Mouse (Mus musculus) CH12.LX (cell line): ENCODE measurements at regions not wholly inside any gene's neighbourhood (a gene's known extent, or its start where the extent isn't known, plus 50 kb on each side); places are given as distances from the start of the nearest gene placed in this dataset.

Source experiments
- DNase-seq: peaks from one replicate; pipeline ENCODE4 v3.0.0-alpha.2; 2013; ENCODE audit errors: extremely low read depth
- H3K27ac ChIP-seq: 2 replicates; pipeline ENCODE4 v1.5.1; 2012; ENCODE audit warnings: low read depth, mild to moderate bottlenecking, control low read depth, moderate library complexity; ENCODE audit not compliant: insufficient read depth
- H3K27me3 ChIP-seq: replicated peaks from 2 replicates; pipeline ENCODE3; 2012; ENCODE audit warnings: inconsistent platforms
- H3K36me3 ChIP-seq, 2 experiments: replicated peaks in 1 of 2; 2 replicates each; pipeline versions ENCODE3 to v1.6.1; 2012; ENCODE audit warnings: inconsistent platforms in 1 of 2, low read length in 1 of 2, mild to moderate bottlenecking in 1 of 2, mixed read lengths in 1 of 2, moderate library complexity in 1 of 2; ENCODE audit not compliant: control insufficient read depth in 1 of 2, insufficient read depth in 1 of 2
- H3K4me1 ChIP-seq, 2 experiments: 2 replicates each; pipeline ENCODE4 v1.6.1; 2012; ENCODE audit warnings: inconsistent platforms in 1 of 2, moderate library complexity in 1 of 2; ENCODE audit not compliant: insufficient read depth in 2 of 2, control insufficient read depth in 1 of 2
- H3K4me2 ChIP-seq: 2 replicates; pipeline ENCODE4 v1.6.1; 2012; ENCODE audit warnings: low read depth, mild to moderate bottlenecking, control low read depth; ENCODE audit not compliant: poor library complexity, insufficient read depth, severe bottlenecking
- H3K4me3 ChIP-seq, 3 experiments: fragments of 150-350 bp in 1 of 3; sonication (generic) in 1 of 3; replicated peaks in 1 of 3; 2 replicates each; pipeline versions ENCODE3 to v1.5.1; 2011 to 2012; ENCODE audit warnings: low read depth in 2 of 3, low read length in 2 of 3, mild to moderate bottlenecking in 2 of 3, moderate library complexity in 2 of 3, control low read depth in 1 of 3, improper control_type of control experiment in 1 of 3, inconsistent platforms in 1 of 3, mixed read lengths in 1 of 3; ENCODE audit not compliant: poor library complexity in 1 of 3
- H3K79me2 ChIP-seq: replicated peaks from 2 replicates; pipeline ENCODE4 v1.6.1; 2012; ENCODE audit warnings: mild to moderate bottlenecking, moderate library complexity; ENCODE audit not compliant: control insufficient read depth, poor library complexity, insufficient read depth, severe bottlenecking; ENCODE audit errors: extremely low read depth
- H3K9ac ChIP-seq: 2 replicates; pipeline ENCODE4 v1.6.1; 2012; ENCODE audit warnings: low read depth, mild to moderate bottlenecking, control low read depth, moderate library complexity; ENCODE audit not compliant: insufficient read depth
- H3K9me3 ChIP-seq: replicated peaks from 2 replicates; pipeline ENCODE3; 2012; ENCODE audit warnings: low read length, inconsistent platforms, mixed read lengths
- BHLHE40 ChIP-seq: IDR thresholded peaks from 2 replicates; pipeline ENCODE4 v1.6.1; 2011; ENCODE audit warnings: mild to moderate bottlenecking, low read depth, low read length, improper control_type of control experiment
- CHD1 ChIP-seq: IDR thresholded peaks from 2 replicates; pipeline ENCODE4 v1.6.1; 2012; ENCODE audit warnings: low read depth, low read length, improper control_type of control experiment, inconsistent platforms
- CHD2 ChIP-seq: IDR thresholded peaks from 2 replicates; pipeline ENCODE4 v1.6.1; 2011; ENCODE audit warnings: low read length, improper control_type of control experiment
- CTCF ChIP-seq, 2 experiments: IDR thresholded peaks in 1 of 2; conservative IDR thresholded peaks in 1 of 2; 2 replicates each; pipeline ENCODE4 v1.5.1; 2011 to 2012; ENCODE audit warnings: low read depth in 2 of 2, low read length in 2 of 2, improper control_type of control experiment in 1 of 2, inconsistent platforms in 1 of 2, mild to moderate bottlenecking in 1 of 2, moderate library complexity in 1 of 2
- E2F4 ChIP-seq: IDR thresholded peaks from 2 replicates; pipeline ENCODE4 v1.6.1; 2011; ENCODE audit warnings: low read depth, low read length, improper control_type of control experiment; ENCODE audit not compliant: insufficient replicate concordance
- ELF1 ChIP-seq: IDR thresholded peaks from 2 replicates; pipeline ENCODE4 v1.6.1; 2014; ENCODE audit warnings: low read depth, mild to moderate bottlenecking, inconsistent platforms, low read length, improper control_type of control experiment
- ETS1 ChIP-seq: conservative IDR thresholded peaks from 2 replicates; pipeline ENCODE4 v1.6.1; 2012; ENCODE audit warnings: low read depth, mild to moderate bottlenecking, inconsistent platforms, low read length, improper control_type of control experiment, moderate library complexity
- GABPA ChIP-seq: IDR thresholded peaks from 2 replicates; pipeline ENCODE4 v1.6.1; 2012; ENCODE audit warnings: low read depth, low read length, improper control_type of control experiment, inconsistent platforms; ENCODE audit not compliant: insufficient replicate concordance
- HCFC1 ChIP-seq: IDR thresholded peaks from 2 replicates; pipeline ENCODE4 v1.6.1; 2012; ENCODE audit warnings: low read depth, mild to moderate bottlenecking, inconsistent platforms, low read length, improper control_type of control experiment
- IRF4 ChIP-seq: IDR thresholded peaks from 2 replicates; pipeline ENCODE4 v1.6.1; 2014; ENCODE audit warnings: low read depth, mild to moderate bottlenecking, inconsistent platforms, low read length, improper control_type of control experiment
- JUN ChIP-seq: IDR thresholded peaks from 2 replicates; pipeline ENCODE4 v1.6.1; 2011; ENCODE audit warnings: low read depth, mild to moderate bottlenecking, low read length, improper control_type of control experiment, moderate library complexity; ENCODE audit not compliant: insufficient read depth
- JUND ChIP-seq: conservative IDR thresholded peaks from 2 replicates; pipeline ENCODE4 v1.6.1; 2011; ENCODE audit warnings: low read depth, low read length, improper control_type of control experiment
- KAT2A ChIP-seq: IDR thresholded peaks from 2 replicates; pipeline ENCODE4 v1.6.1; 2012; ENCODE audit warnings: low read length, improper control_type of control experiment, inconsistent platforms; ENCODE audit not compliant: insufficient replicate concordance
- MAFK ChIP-seq: IDR thresholded peaks from 2 replicates; pipeline ENCODE4 v1.6.1; 2011; ENCODE audit warnings: low read length, improper control_type of control experiment; ENCODE audit not compliant: insufficient replicate concordance
- MAX ChIP-seq: IDR thresholded peaks from 2 replicates; pipeline ENCODE4 v1.6.1; 2011; ENCODE audit warnings: low read length, improper control_type of control experiment
- MAZ ChIP-seq: IDR thresholded peaks from 2 replicates; pipeline ENCODE4 v1.6.1; 2012; ENCODE audit warnings: low read depth, mild to moderate bottlenecking, inconsistent platforms, low read length, improper control_type of control experiment, moderate library complexity
- MEF2A ChIP-seq: IDR thresholded peaks from 2 replicates; pipeline ENCODE4 v1.6.1; 2014; ENCODE audit warnings: low read depth, mild to moderate bottlenecking, inconsistent platforms, low read length, improper control_type of control experiment, borderline replicate concordance
- MXI1 ChIP-seq: IDR thresholded peaks from 2 replicates; pipeline ENCODE4 v1.6.1; 2011; ENCODE audit warnings: mild to moderate bottlenecking, low read depth, low read length, improper control_type of control experiment
- MYC ChIP-seq: IDR thresholded peaks from 2 replicates; pipeline ENCODE4 v1.6.1; 2011; ENCODE audit warnings: low read depth, mild to moderate bottlenecking, improper control_type of control experiment, low read length
- NELFE ChIP-seq: IDR thresholded peaks from 2 replicates; pipeline ENCODE4 v1.6.1; 2011; ENCODE audit warnings: low read depth, low read length, improper control_type of control experiment
- NRF1 ChIP-seq: IDR thresholded peaks from 2 replicates; pipeline ENCODE4 v1.6.1; 2014; ENCODE audit warnings: low read depth, mild to moderate bottlenecking, inconsistent platforms, low read length, improper control_type of control experiment, moderate library complexity
- PAX5 ChIP-seq: IDR thresholded peaks from 2 replicates; pipeline ENCODE4 v1.6.1; 2012; ENCODE audit warnings: low read length, inconsistent platforms, mixed read lengths
- POLR2A ChIP-seq: IDR thresholded peaks from 2 replicates; pipeline ENCODE4 v1.6.1; 2011; ENCODE audit warnings: low read depth, mild to moderate bottlenecking, improper control_type of control experiment, low read length
- RAD21 ChIP-seq: IDR thresholded peaks from 2 replicates; pipeline ENCODE4 v1.6.1; 2011; ENCODE audit warnings: low read depth, mild to moderate bottlenecking, low read length, improper control_type of control experiment, moderate library complexity
- RCOR1 ChIP-seq: conservative IDR thresholded peaks from 2 replicates; pipeline ENCODE4 v1.6.1; 2012; ENCODE audit warnings: low read depth, mild to moderate bottlenecking, inconsistent platforms, low read length, improper control_type of control experiment
- SIN3A ChIP-seq: IDR thresholded peaks from 2 replicates; pipeline ENCODE4 v1.6.1; 2012; ENCODE audit warnings: low read length, improper control_type of control experiment, inconsistent platforms
- SMC3 ChIP-seq: IDR thresholded peaks from 2 replicates; pipeline ENCODE4 v1.6.1; 2011; ENCODE audit warnings: low read depth, low read length, improper control_type of control experiment
- TBP ChIP-seq: conservative IDR thresholded peaks from 2 replicates; pipeline ENCODE4 v1.6.1; 2011; ENCODE audit warnings: low read depth, low read length, improper control_type of control experiment
- TCF12 ChIP-seq: IDR thresholded peaks from 2 replicates; pipeline ENCODE4 v1.6.1; 2014; ENCODE audit warnings: low read depth, mild to moderate bottlenecking, inconsistent platforms, low read length, improper control_type of control experiment
- UBTF ChIP-seq: IDR thresholded peaks from 2 replicates; pipeline ENCODE4 v1.6.1; 2012; ENCODE audit warnings: low read depth, mild to moderate bottlenecking, inconsistent platforms, low read length, improper control_type of control experiment, moderate library complexity
- USF1 ChIP-seq: IDR thresholded peaks from 2 replicates; pipeline ENCODE4 v1.6.1; 2014; ENCODE audit warnings: low read depth, mild to moderate bottlenecking, inconsistent platforms, low read length, improper control_type of control experiment
- USF2 ChIP-seq: conservative IDR thresholded peaks from 2 replicates; pipeline ENCODE4 v1.6.1; 2011; ENCODE audit warnings: low read depth, low read length, improper control_type of control experiment
- ZC3H11A ChIP-seq: IDR thresholded peaks from 2 replicates; pipeline ENCODE4 v1.6.1; 2012; ENCODE audit warnings: low read depth, mild to moderate bottlenecking, inconsistent platforms, low read length, improper control_type of control experiment
- ZNF384 ChIP-seq: IDR thresholded peaks from 2 replicates; pipeline ENCODE4 v1.6.1; 2012; ENCODE audit warnings: low read depth, low read length, improper control_type of control experiment, inconsistent platforms
- dilution Hi-C: fragments of 300-500 bp; cut with MboI; formaldehyde crosslinking; loops from 2 replicates; pipeline ENCODE4 v1.14.3; 2020; ENCODE audit warnings: low sequenced_read_pairs; ENCODE audit not compliant: extremely low pct_unique_long_range_greater_than_20kb, extremely low pct_ligation_motif_present
- in situ Hi-C: fragments of 300-500 bp; cut with MboI; formaldehyde crosslinking; loops from 3 replicates; pipeline ENCODE4 v1.14.3; 2019; ENCODE audit warnings: low sequenced_read_pairs, low pct_ligation_motif_present, low pct_unique_long_range_greater_than_20kb, mixed read lengths

DNA sequence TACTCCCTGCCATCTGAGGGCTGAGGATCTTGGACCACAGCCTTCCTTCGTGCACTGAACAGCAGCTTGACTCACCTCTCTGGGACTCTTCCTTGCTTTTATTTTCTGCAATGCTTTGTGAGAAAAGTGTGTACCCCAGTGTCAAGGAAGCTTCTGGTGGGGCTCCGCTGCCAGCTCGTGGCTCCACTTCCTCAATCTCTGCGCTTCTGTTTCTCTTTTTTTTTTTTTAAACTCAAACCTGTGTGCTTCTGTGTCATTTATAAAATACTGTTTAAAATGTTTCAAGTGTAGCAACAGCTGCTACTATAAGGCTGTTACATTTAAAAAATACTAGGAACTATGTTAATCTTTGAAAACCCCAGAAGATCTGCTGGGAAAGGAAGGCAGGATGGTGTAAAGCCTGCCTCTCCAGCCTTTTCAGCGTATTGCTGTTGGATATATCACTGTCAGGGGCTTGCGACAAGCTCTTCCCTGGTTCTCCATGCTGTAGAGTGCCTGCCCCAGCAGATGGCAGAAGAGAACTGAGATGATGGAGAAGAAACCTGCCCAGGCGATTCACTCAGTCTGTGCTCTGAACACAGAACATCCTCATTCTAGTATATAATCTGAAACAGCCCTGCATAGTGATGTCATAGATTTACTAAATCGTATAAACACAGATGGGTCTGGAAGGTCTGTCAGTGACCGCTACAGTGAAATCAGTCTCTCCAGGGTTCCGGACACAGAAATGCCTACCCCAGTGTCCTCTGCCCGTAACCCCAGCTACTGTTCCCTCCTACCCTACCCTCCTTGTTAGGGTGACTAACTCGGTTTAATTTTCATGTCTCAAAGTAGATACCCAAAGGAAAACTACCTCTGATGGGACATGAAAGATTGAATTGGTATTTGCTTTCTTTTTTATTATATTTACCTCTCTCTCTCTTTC is 61.8 kb upstream of the Sv2b start:
- peak overlapping the region in 1 of 3 experiments; percentile 26 for H3K4me3 ChIP-seq
- no peak overlapping the region for H3K27ac ChIP-seq
- peaks cover 4 to 40% of the 10 kb centered on the region in 2 experiments; a peak in 3 of 4 replicates for H3K4me1 ChIP-seq
- H3K36me3 ChIP-seq = no peaks in the 10 kb centered on the region
- no peaks in the 10 kb centered on the region for H3K79me2 ChIP-seq
- H3K4me2 ChIP-seq = peak overlapping the region; percentile 75; the same call in 1 of the 2 replicates
- no peaks in the 10 kb centered on the region for H3K9me3 ChIP-seq
- peak; percentile 93 for TF ChIP-seq SMC3
- TF ChIP-seq RCOR1 = no peak
- TF ChIP-seq UBTF = no peak
- no peak for TF ChIP-seq MAX
- TF ChIP-seq ETS1 = no peak; the same call in 1 of the 2 replicates
- TF ChIP-seq PAX5 = no peak
- TF ChIP-seq TBP = no peak
- TF ChIP-seq ZC3H11A = peak; percentile 78
- TF ChIP-seq USF2 = no peak
- peak; percentile 26; the same call in 1 of the 2 replicates for TF ChIP-seq MXI1
- TF ChIP-seq ZNF384 = peak; percentile 69
- TF ChIP-seq HCFC1 = no peak
- TF ChIP-seq SIN3A = no peak
- no peak for TF ChIP-seq JUN
- no peak for TF ChIP-seq CHD1
- TF ChIP-seq ELF1 = no peak; the same call in 1 of the 2 replicates
- no peak for TF ChIP-seq E2F4
- no peak for TF ChIP-seq CHD2
- TF ChIP-seq JUND = 0 out of 2 replicates have a peak, but pooled peaks have one; percentile 12
- TF ChIP-seq GABPA = no peak
- 0 out of 2 replicates have a peak, but pooled peaks have one; percentile 25 for TF ChIP-seq NELFE
- TF ChIP-seq MAFK = no peak
- TF ChIP-seq NRF1 = no peak
- TF ChIP-seq BHLHE40 = no peak
- TF ChIP-seq RAD21 = peak; percentile 98
- TF ChIP-seq MAZ = no peak
- peak; percentile 38; the same call in 1 of the 2 replicates for TF ChIP-seq IRF4
- TF ChIP-seq CTCF (conservative IDR thresholded peaks at IDR 0.05 in 1 of 2, IDR thresholded peaks at IDR 0.05 in 1 of 2; ENCODE audit: low read depth in 2 of 2, low read length in 2 of 2) = peak; percentile 48 to 96
- TF ChIP-seq MYC = peak; percentile 43; the same call in 1 of the 2 replicates
- TF ChIP-seq KAT2A = no peak
- TF ChIP-seq USF1 = no peak
- TF ChIP-seq MEF2A = 0 out of 2 replicates have a peak, but pooled peaks have one; percentile 37
- no peak for TF ChIP-seq POLR2A
- TF ChIP-seq TCF12 = no peak
- TF ChIP-seq, all 38 proteins: peak for 11
- dilution Hi-C loops (no loop called here), in situ Hi-C loops (loop anchor here (10.0 kb wide), 1 partner anchor 494 kb away; no protein-coding TSS in a partner anchor)
- Histone ChIP-seq H3K27me3 (no peaks in the 10 kb centered on the region), H3K9ac (0 out of 2 replicates have a peak overlapping the region, but pooled peaks have one; percentile 36)
- peak; percentile 92 for DNase-seq
